Mouse (Mus musculus) forebrain, embryonic 16.5 days (tissue): ENCODE measurements at regions not wholly inside any gene's neighbourhood (a gene's known extent, or its start where the extent isn't known, plus 50 kb on each side); places are given as distances from the start of the nearest gene placed in this dataset.

Experiments
- ATAC-seq: fragments of 200-750 bp; cut with Nextera tagmentation; 2 replicates; pipeline ENCODE4 v1.8.0; 2017; ENCODE audit warnings: mild to moderate bottlenecking, moderate library complexity
- H3K27ac ChIP-seq: fragments of 300-500 bp; sonication (generic); 2 replicates; pipeline ENCODE4 v1.5.1; 2014; ENCODE audit warnings: low read length, control low read depth
- H3K27me3 ChIP-seq: fragments of 300-500 bp; sonication (generic); replicated peaks from 2 replicates; pipeline ENCODE4 v1.6.1; 2014; ENCODE audit warnings: low read length; ENCODE audit not compliant: control insufficient read depth, insufficient read depth
- H3K36me3 ChIP-seq: fragments of 300-500 bp; sonication (generic); 2 replicates; pipeline ENCODE4 v1.6.1; 2014; ENCODE audit not compliant: control insufficient read depth, insufficient read depth
- H3K4me1 ChIP-seq: fragments of 300-500 bp; sonication (generic); replicated peaks from 2 replicates; pipeline ENCODE4 v1.6.1; 2014; ENCODE audit warnings: low read length; ENCODE audit not compliant: control insufficient read depth, insufficient read depth
- H3K4me2 ChIP-seq: fragments of 300-500 bp; sonication (generic); 2 replicates; pipeline ENCODE4 v1.6.1; 2014; ENCODE audit warnings: mild to moderate bottlenecking, low read length, control low read depth
- H3K4me3 ChIP-seq: fragments of 300-500 bp; sonication (generic); replicated peaks from 2 replicates; pipeline ENCODE4 v1.5.1; 2014; ENCODE audit warnings: mild to moderate bottlenecking, low read length, control low read depth
- H3K9ac ChIP-seq: fragments of 300-500 bp; sonication (generic); replicated peaks from 2 replicates; pipeline ENCODE4 v1.6.1; 2014; ENCODE audit warnings: low read depth, low read length, control low read depth
- H3K9me3 ChIP-seq: fragments of 300-500 bp; sonication (generic); 2 replicates; pipeline ENCODE4 v1.6.1; 2016; ENCODE audit warnings: low read length; ENCODE audit not compliant: control insufficient read depth
- WGBS: fragments of 180-500 bp; shearing (Covaris S2); extraction: QIAGEN DNeasy Blood & Tissue Kit; methylation state at CpG from one replicate; pipeline ENCODE4 v1.1.7; 2014; 5-methylcytosine and 5-hydroxymethylcytosine counted together

GRCm38 (mm10) chr15:93882826-93883225, 287.1 kb upstream of the Prickle1 start:
- WGBS, result 92% methylated on average over 8 of the region's 8 CpGs
- Histone ChIP-seq H3K27me3 (no peaks in the 10 kb centered on the region), H3K4me2 (no peak overlapping the region), H3K36me3 (no peaks in the 10 kb centered on the region), H3K27ac (no peak overlapping the region), H3K9me3 (no peaks in the 10 kb centered on the region), H3K4me3 (no peak overlapping the region), H3K4me1 (no peaks in the 10 kb centered on the region), H3K9ac (no peak overlapping the region)
- ATAC-seq, result no peak

- H3K9me3 ChIP-seq, result no peaks in the 10 kb centered on the region
- no peak overlapping the region for H3K9ac ChIP-seq
- H3K4me1 ChIP-seq, result no peaks in the 10 kb centered on the region
- H3K4me3 ChIP-seq, result no peak overlapping the region
- no peaks in the 10 kb centered on the region for H3K27me3 ChIP-seq
- H3K27ac ChIP-seq, result no peak overlapping the region
- no peaks in the 10 kb centered on the region for H3K36me3 ChIP-seq
- no peak for ATAC-seq
- H3K4me2 ChIP-seq, result no peak overlapping the region
Measured at GRCm38 (mm10) chr15:93881276-93881675, 285.6 kb upstream of the Prickle1 start.

- no peak overlapping the region for H3K4me3 ChIP-seq
- H3K36me3 ChIP-seq, result no peaks in the 10 kb centered on the region
- H3K4me2 ChIP-seq, result no peak overlapping the region
- H3K9ac ChIP-seq, result no peak overlapping the region
- no peaks in the 10 kb centered on the region for H3K9me3 ChIP-seq
- 78% methylated on average over 8 of the region's 8 CpGs for WGBS
- H3K27ac ChIP-seq, result no peak overlapping the region
- H3K4me1 ChIP-seq, result no peaks in the 10 kb centered on the region
- no peak for ATAC-seq
- H3K27me3 ChIP-seq, result no peaks in the 10 kb centered on the region
Measured at GRCm38 (mm10) chr15:93880302-93880701, 284.6 kb upstream of the Prickle1 start.

DNA sequence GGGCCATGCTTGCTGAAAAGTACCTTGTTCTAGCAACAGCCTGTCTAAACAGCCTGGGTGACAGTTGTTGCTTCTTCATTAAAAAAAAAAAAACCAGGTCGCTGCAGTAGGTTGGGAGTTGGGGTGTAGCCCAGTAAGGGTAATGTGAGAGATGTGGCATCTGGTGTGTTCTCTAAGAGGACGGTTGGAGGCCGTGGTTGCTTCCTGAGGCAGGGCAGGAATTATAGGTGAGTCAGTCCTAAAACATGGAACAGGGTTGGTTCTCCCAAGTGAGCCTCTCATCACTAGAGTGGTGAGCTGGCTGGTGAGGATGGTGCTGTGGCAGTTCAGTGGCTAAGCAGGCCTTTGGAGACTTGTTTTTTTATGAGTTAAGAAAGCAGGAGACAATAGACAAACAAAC, 283.3 kb upstream of the Prickle1 start:
- Histone ChIP-seq H3K9ac (no peak overlapping the region), H3K9me3 (no peaks in the 10 kb centered on the region), H3K4me3 (no peak overlapping the region), H3K4me1 (peaks cover 3% of the 10 kb centered on the region; the same call in 1 of the 2 replicates), H3K4me2 (no peak overlapping the region), H3K27ac (no peak overlapping the region), H3K27me3 (no peaks in the 10 kb centered on the region), H3K36me3 (no peaks in the 10 kb centered on the region)
- WGBS, result 67% methylated on average over 3 of the region's 3 CpGs
- no peak for ATAC-seq

DNA sequence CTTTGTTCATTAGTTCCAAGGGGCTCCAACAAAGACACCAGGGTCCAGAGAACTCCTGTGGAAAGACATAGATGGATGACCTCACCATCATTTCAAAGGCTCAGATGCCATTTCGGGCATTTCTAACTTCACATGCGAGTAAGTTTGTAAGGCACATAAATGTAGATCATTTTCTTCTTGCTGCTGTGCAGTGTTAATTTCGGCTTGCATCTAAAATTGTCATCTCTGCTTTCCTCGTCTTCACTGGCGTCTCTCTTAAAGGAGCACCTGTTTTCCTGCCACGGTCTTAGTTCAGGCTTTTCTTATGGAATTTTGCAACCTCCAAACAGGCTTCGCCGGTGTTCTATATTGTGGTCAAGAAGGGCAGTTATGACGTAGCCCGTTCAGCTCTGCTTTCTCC, 280.6 kb upstream of the Prickle1 start:
- Histone ChIP-seq H3K4me2 (no peak overlapping the region), H3K9me3 (no peaks in the 10 kb centered on the region), H3K27ac (no peak overlapping the region), H3K36me3 (no peaks in the 10 kb centered on the region), H3K4me3 (no peak overlapping the region), H3K4me1 (peaks cover 3% of the 10 kb centered on the region; the same call in 1 of the 2 replicates), H3K9ac (no peak overlapping the region), H3K27me3 (no peaks in the 10 kb centered on the region)
- ATAC-seq, result no peak
- WGBS, result 88% methylated on average over 10 of the region's 10 CpGs

DNA sequence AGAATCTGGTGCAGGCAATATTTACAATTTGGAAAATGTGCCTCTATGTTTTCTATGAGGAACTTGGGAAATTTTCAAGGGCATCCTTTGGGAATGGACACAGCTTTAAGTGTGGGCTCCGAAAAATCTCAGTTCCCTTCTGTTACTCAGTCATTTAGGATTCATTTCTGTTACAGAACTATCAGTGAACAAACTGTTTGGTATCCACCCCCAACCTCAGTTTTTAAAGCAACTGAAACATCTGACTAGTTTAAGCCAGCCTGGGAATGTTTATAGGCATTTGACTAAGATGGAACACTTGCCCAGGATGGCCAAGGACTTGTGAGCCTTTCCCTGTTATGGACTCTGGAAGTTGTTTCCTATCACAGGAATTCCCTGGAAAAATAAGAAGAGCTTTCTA, 280.0 kb upstream of the Prickle1 start:
- H3K4me3 ChIP-seq, result no peak overlapping the region
- H3K4me1 ChIP-seq, result peaks cover 3% of the 10 kb centered on the region; the same call in 1 of the 2 replicates
- H3K36me3 ChIP-seq, result no peaks in the 10 kb centered on the region
- 92% methylated on average over 1 of the region's 1 CpGs for WGBS
- H3K9ac ChIP-seq, result no peak overlapping the region
- no peak overlapping the region for H3K27ac ChIP-seq
- H3K27me3 ChIP-seq, result no peaks in the 10 kb centered on the region
- no peaks in the 10 kb centered on the region for H3K9me3 ChIP-seq
- no peak for ATAC-seq
- no peak overlapping the region for H3K4me2 ChIP-seq

DNA sequence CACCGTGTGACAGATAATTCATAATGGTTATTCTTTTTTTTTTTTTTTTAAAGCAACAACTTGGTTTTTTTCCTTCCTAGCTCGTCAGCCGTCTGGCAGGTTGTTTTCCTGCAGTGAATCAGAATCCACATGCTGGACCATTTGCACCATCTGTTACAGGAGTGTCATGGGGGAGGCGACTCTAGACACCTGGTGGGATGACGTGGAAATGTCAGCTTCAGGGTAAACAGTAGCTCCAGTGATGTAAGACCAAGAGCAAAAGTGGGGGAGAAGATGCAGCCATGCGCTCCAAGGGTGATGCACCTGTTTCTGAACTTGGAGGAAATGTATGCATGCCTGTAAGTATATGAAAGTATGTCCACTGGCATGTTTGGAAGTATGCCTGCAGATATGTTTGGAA, 278.5 kb upstream of the Prickle1 start:
- H3K4me3 ChIP-seq, result no peak overlapping the region
- no peak overlapping the region for H3K9ac ChIP-seq
- H3K36me3 ChIP-seq, result no peaks in the 10 kb centered on the region
- WGBS, result 63% methylated on average over 6 of the region's 6 CpGs
- no peak overlapping the region; the same call in 1 of the 2 replicates for H3K27ac ChIP-seq
- no peak for ATAC-seq
- H3K9me3 ChIP-seq, result no peaks in the 10 kb centered on the region
- H3K27me3 ChIP-seq, result no peaks in the 10 kb centered on the region
- H3K4me2 ChIP-seq, result no peak overlapping the region
- H3K4me1 ChIP-seq, result peaks cover 3% of the 10 kb centered on the region; the same call in 1 of the 2 replicates

- Histone ChIP-seq H3K27me3 (no peaks in the 10 kb centered on the region), H3K27ac (no peak overlapping the region), H3K9me3 (no peaks in the 10 kb centered on the region), H3K4me2 (no peak overlapping the region), H3K36me3 (no peaks in the 10 kb centered on the region), H3K9ac (no peak overlapping the region), H3K4me1 (no peaks in the 10 kb centered on the region), H3K4me3 (no peak overlapping the region)
- ATAC-seq, result no peak
- WGBS, result 89% methylated on average over 12 of the region's 12 CpGs
Measured at GRCm38 (mm10) chr15:93857336-93857901, 261.7 kb upstream of the Prickle1 start.

GRCm38 (mm10) chr15:93853221-93853620, 257.5 kb upstream of the Prickle1 start:
- H3K27ac ChIP-seq, result no peak overlapping the region
- H3K4me3 ChIP-seq, result no peak overlapping the region
- ATAC-seq, result no peak
- H3K9ac ChIP-seq, result no peak overlapping the region
- H3K36me3 ChIP-seq, result no peaks in the 10 kb centered on the region
- no peaks in the 10 kb centered on the region for H3K4me1 ChIP-seq
- no peaks in the 10 kb centered on the region for H3K27me3 ChIP-seq
- 85% methylated on average over 3 of the region's 3 CpGs for WGBS
- H3K9me3 ChIP-seq, result no peaks in the 10 kb centered on the region
- H3K4me2 ChIP-seq, result no peak overlapping the region

GRCm38 (mm10) chr15:93852126-93852525, 256.4 kb upstream of the Prickle1 start:
- Histone ChIP-seq H3K4me3 (no peak overlapping the region), H3K9me3 (no peaks in the 10 kb centered on the region), H3K4me2 (no peak overlapping the region), H3K27ac (no peak overlapping the region), H3K27me3 (no peaks in the 10 kb centered on the region), H3K9ac (no peak overlapping the region), H3K36me3 (no peaks in the 10 kb centered on the region), H3K4me1 (no peaks in the 10 kb centered on the region)
- WGBS, result 88% methylated on average over 4 of the region's 4 CpGs
- no peak for ATAC-seq
